Mouse (Mus musculus) forebrain, postnatal 0 days (tissue): ENCODE measurements around the gene Mgea5. TPM values are rescaled to one million over a fixed set of nuclear protein-coding genes. Genes with fewer than 3 reads are reported as not detected.
A peak's percentile ranks its signal among the peaks of the same experiment; 100 is the strongest.

Source experiments
- ATAC-seq: fragments of 200-750 bp; cut with Nextera tagmentation; 2 replicates; pipeline ENCODE4 v1.8.0; 2017; ENCODE audit warnings: mild to moderate bottlenecking, moderate library complexity
- DNase-seq: peaks from one replicate; pipeline ENCODE4 v3.0.0-alpha.2; 2015
- H3K27ac ChIP-seq: fragments of 300-500 bp; sonication (generic); 2 replicates; pipeline ENCODE4 v1.5.1; 2014; ENCODE audit warnings: low read depth, mild to moderate bottlenecking, antibody characterized with exemption, low read length, moderate library complexity, mixed read lengths
- H3K27me3 ChIP-seq: fragments of 300-500 bp; sonication (generic); 2 replicates; pipeline ENCODE4 v1.6.1; 2014; ENCODE audit warnings: mild to moderate bottlenecking, low read length, mixed read lengths; ENCODE audit not compliant: insufficient read depth
- H3K36me3 ChIP-seq: fragments of 300-500 bp; sonication (generic); 2 replicates; pipeline ENCODE4 v1.6.1; 2014; ENCODE audit warnings: mild to moderate bottlenecking, moderate library complexity; ENCODE audit not compliant: insufficient read depth
- H3K4me1 ChIP-seq: fragments of 300-500 bp; sonication (generic); 2 replicates; pipeline ENCODE4 v1.6.1; 2014; ENCODE audit warnings: antibody characterized with exemption; ENCODE audit not compliant: insufficient read depth
- H3K4me2 ChIP-seq: fragments of 300-500 bp; sonication (generic); 2 replicates; pipeline ENCODE4 v1.6.1; 2014; ENCODE audit warnings: low read depth, mild to moderate bottlenecking, moderate library complexity
- H3K4me3 ChIP-seq: fragments of 300-500 bp; sonication (generic); 2 replicates; pipeline ENCODE4 v1.5.1; 2014; ENCODE audit warnings: low read depth, low read length, mixed read lengths
- H3K9ac ChIP-seq: fragments of 300-500 bp; sonication (generic); 2 replicates; pipeline ENCODE4 v1.6.1; 2014; ENCODE audit warnings: mild to moderate bottlenecking
- H3K9me3 ChIP-seq: fragments of 300-500 bp; sonication (generic); 2 replicates; pipeline ENCODE4 v1.6.1; 2016; ENCODE audit warnings: low read length
- CTCF ChIP-seq: sonication (generic); IDR thresholded peaks from 2 replicates; pipeline ENCODE4 v1.5.1; 2016; ENCODE audit warnings: antibody characterized with exemption, control low read depth, low read depth
- WGBS: fragments of 180-500 bp; shearing (Covaris S2); extraction: QIAGEN DNeasy Blood & Tissue Kit; methylation state at CpG from one replicate; pipeline ENCODE4 v1.1.7; 2014; 5-methylcytosine and 5-hydroxymethylcytosine counted together
- polyA plus RNA-seq: library from polyadenylated mRNA; unstranded; fragments of >200 nt; fragmentation: Nextera tagmentation; extraction: Ambion mirVana; gene quantifications from 2 replicates; pipeline ENCODE4 v1.2.1, GENCODE M21; 2015
- total RNA-seq: library from RNA; depleted of rRNA; stranded (reverse); fragments of >200 nt; gene quantifications from 2 replicates; pipeline ENCODE4 v1.2.3, GENCODE M21; 2014

Gene Mgea5
- total and polyA plus RNA-seq, 2 experiments from 2014 or later, result 67.8 to 247 TPM

DNA sequence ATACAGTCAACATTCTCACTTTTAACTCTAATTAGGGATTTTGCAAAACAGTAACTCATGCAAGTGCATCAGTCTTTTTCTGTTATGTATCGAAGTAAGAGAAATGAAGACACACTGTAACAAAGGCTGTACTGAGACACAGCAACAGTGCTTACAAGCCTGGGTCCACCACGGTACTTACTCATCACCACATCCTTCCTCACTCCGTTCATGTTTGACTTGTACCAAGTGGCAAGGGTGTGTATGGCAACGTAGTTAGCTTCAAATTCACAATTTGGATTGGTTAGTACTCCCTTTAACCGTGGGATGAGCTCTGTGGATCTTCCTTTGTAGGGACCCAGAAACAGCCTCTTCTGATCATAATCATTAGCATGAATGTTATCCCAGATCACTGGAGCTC is 12.1 kb downstream of the Mgea5 start:
- no peak overlapping the region for H3K9ac ChIP-seq
- no peak for ATAC-seq
- WGBS, result 93% methylated on average over 5 of the region's 5 CpGs

DNA sequence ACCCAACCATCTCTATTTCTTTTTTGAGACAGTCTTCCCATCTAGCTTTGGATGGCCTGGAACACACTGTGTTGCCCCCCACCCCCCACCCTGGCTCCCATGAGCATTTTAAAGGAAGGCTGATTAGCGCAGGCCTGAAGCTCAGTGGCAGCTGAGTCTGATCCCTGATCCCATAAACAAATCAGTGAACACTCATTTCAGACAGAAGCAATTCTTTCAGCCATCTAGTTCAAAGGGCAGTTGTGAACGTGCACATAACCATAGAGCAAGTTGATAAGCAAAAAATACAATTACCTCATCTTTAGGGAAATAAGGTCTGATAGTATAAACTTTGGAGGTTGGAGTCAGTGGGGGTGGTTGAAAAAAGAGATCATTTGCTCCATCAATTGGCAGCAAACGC is 22.8 kb downstream of the Mgea5 start:
- 91% methylated on average over 3 of the region's 3 CpGs for WGBS
- no peaks in the 10 kb centered on the region for H3K4me1 ChIP-seq
- DNase-seq (no peak), ATAC-seq (no peak)
- TF ChIP-seq CTCF, result no peak
- no peak overlapping the region for H3K9ac ChIP-seq
- no peak overlapping the region for H3K27ac ChIP-seq
- peaks cover 85% of the 10 kb centered on the region for H3K36me3 ChIP-seq
- no peak overlapping the region for H3K4me3 ChIP-seq
- H3K27me3 ChIP-seq, result no peaks in the 10 kb centered on the region
- no peaks in the 10 kb centered on the region for H3K9me3 ChIP-seq
- no peak overlapping the region for H3K4me2 ChIP-seq

More for the DNA sequence above, 12.1 kb downstream of the Mgea5 start:
- H3K27ac ChIP-seq, result no peak overlapping the region
- no peak for DNase-seq
- H3K4me1 ChIP-seq, result no peaks in the 10 kb centered on the region
- H3K27me3 ChIP-seq, result no peaks in the 10 kb centered on the region
- no peaks in the 10 kb centered on the region for H3K9me3 ChIP-seq
- H3K4me2 ChIP-seq, result no peak overlapping the region
- H3K36me3 ChIP-seq, result peaks cover 85% of the 10 kb centered on the region
- TF ChIP-seq CTCF, result no peak
- H3K4me3 ChIP-seq, result no peak overlapping the region

DNA sequence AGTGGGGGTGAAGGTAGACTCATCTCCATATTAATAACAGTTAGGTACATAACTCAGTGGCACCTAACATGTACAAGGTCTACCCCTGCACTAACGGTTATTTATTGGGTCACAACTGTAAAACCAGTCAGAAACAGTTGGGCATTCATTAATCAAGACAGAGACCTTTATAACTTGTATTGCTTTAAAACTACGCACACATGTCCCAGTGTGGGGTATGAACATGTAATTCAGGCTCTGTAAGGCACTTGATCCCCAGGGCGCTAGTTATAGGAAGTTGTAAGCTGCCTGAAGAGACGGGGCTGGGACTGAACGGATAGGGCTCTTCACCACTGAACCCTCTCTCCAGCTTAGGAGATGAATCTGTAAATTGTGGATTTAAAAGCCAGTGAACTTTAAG is 25.0 kb downstream of the Mgea5 start:
- H3K4me1 ChIP-seq, result no peaks in the 10 kb centered on the region
- H3K36me3 ChIP-seq, result peaks cover 89% of the 10 kb centered on the region
- 94% methylated on average over 5 of the region's 5 CpGs for WGBS
- no peaks in the 10 kb centered on the region for H3K27me3 ChIP-seq
- no peak overlapping the region for H3K4me3 ChIP-seq
- H3K27ac ChIP-seq, result no peak overlapping the region
- DNase-seq (no peak), ATAC-seq (no peak)
- H3K4me2 ChIP-seq, result no peak overlapping the region
- no peak overlapping the region for H3K9ac ChIP-seq
- H3K9me3 ChIP-seq, result no peaks in the 10 kb centered on the region
- no peak for TF ChIP-seq CTCF

DNA sequence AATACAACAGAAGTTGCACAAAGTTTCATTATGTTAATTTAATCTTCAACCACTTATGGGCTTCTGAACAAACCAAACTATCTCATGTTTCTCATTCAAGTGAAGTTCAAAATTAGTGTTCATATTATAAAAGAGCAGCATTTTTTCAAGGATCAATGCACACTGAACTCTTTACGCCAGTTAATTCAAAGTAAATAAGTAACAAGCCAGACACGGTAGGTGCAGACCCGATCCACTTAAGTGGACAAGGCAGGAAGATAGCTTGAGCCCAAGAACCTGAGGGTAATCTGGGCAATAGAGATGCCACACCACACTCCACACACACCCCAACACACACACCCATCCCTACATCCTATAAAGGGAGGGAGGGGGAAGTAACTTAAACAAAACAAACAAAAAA is 30.1 kb downstream of the Mgea5 start:
- ATAC-seq (no peak), DNase-seq (no peak)
- no peak for TF ChIP-seq CTCF
- Histone ChIP-seq H3K4me1 (0 out of 2 replicates have a peak, but pooled peaks cover 3% of the 10 kb centered on the region), H3K9me3 (no peaks in the 10 kb centered on the region), H3K4me3 (no peak overlapping the region), H3K27ac (no peak overlapping the region), H3K9ac (no peak overlapping the region), H3K36me3 (peaks cover 59% of the 10 kb centered on the region), H3K27me3 (no peaks in the 10 kb centered on the region), H3K4me2 (no peak overlapping the region)
- WGBS, result 96% methylated on average over 3 of the region's 3 CpGs

DNA sequence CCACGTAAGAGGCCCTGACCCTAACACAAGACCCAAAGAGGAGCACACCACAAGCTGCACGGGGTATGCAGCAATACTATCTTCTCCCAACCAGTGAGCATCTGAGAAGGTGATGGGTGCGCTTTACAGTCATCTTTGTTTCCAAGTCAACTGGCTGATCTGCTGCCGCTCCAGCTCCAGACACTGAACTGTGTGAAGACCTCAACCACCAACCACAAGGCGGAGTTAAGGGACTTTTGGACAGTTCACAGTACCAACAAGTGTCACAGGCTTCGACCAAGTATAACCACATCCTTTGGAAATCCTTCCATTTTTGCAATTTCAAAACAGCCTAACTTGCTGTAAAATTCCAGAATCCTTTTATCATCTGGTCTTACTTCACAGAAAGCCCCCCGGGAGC is 31.8 kb downstream of the Mgea5 start:
- Histone ChIP-seq H3K4me1 (0 out of 2 replicates have a peak, but pooled peaks cover 8% of the 10 kb centered on the region), H3K27ac (no peak overlapping the region), H3K9me3 (no peaks in the 10 kb centered on the region), H3K27me3 (no peaks in the 10 kb centered on the region), H3K36me3 (peaks cover 43% of the 10 kb centered on the region), H3K9ac (no peak overlapping the region), H3K4me3 (no peak overlapping the region), H3K4me2 (no peak overlapping the region)
- ATAC-seq (no peak), DNase-seq (no peak)
- 93% methylated on average over 7 of the region's 7 CpGs for WGBS
- TF ChIP-seq CTCF, result no peak

DNA sequence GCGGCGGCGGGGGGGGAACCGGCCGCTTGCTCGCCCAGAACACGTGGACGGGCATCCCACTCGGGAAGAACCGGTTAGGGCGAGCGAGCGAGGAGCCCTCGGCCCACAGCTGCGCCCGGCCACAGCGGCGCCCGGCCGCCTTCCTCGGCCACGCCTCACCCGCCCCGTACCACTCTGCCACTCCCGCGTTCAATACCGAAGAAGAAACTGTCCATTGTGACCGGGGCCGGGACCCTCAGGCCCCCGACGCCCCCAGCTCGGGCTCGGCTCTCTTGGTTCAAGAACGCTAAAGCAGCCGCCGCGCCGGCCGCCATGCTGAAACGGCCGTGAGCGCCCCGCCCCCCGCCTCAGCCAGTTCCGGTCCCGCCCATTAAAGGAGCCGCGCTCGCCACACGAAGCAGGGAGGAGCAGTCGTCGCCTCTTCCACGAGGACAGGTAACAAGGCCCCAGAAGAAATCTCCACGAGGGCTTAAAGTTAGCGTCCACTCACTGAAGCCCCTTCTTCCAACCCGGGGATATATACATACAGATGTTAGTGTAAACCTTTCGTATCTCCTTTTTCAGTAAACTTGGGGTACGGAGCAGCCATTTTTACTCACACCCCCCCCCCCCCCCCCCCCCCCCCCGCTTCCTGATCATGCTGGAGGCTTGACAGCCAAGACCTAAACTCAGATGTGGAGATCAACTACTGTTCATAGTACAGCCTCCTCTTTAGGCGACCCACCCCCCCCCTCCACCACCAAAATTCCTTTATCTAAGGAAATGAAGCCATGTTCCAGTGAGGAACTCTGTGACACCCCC is 34.2 kb downstream of the Mgea5 start, which contains the start of gene Npm3:
Gene Npm3 (minus strand): TSS at position 349 of the 801 bp plus-strand sequence.
- H3K9ac ChIP-seq, result peak within 1 kb of the TSS; percentile 61
- peak within 1 kb of the TSS; percentile 64 for H3K4me3 ChIP-seq
- H3K27me3 ChIP-seq, result peaks cover 18% of the 10 kb centered on the region
- peak; percentile 90 for ATAC-seq
- DNase-seq, result peak; percentile 90
- no peak for TF ChIP-seq CTCF
- no peak within 1 kb of the TSS for H3K27ac ChIP-seq
- WGBS, result under 1% methylated on average over 59 of the region's 60 CpGs
- peak within 1 kb of the TSS; percentile 91 for H3K4me2 ChIP-seq
- 0 out of 2 replicates have a peak, but pooled peaks cover 8% of the 10 kb centered on the region for H3K4me1 ChIP-seq
- no peaks in the 10 kb centered on the region for H3K9me3 ChIP-seq
- H3K36me3 ChIP-seq, result peaks cover 21% of the 10 kb centered on the region

DNA sequence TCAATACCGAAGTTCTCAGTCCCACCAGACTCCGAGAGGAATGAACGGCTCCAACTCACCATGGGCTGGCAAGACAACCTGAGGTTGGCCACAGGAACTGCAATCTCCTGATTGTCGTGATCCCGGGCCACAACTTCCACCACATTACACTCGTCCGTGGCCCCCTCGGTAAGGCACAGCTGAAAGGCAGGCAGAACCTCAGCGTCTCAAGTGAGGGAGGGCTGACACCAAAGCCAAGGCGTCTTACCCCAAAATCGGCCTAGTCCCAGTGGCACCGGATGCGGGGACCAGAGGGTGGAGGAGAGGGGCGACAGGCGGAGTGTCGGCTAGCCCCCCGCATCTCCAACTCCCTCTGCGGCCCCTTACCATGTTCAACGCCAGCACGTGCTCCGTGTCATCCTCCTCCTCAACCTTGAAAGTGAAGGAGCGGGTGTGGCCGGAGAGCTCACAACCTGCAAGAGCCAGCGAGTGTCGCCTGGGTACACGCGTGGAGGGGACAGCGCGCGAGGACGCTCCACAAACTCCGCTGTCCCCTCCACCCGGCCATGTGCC is 34.9 kb downstream of the Mgea5 start:
- no peak for TF ChIP-seq CTCF
- Histone ChIP-seq H3K36me3 (peaks cover 14% of the 10 kb centered on the region), H3K4me2 (peak overlapping the region; percentile 91), H3K27me3 (peaks cover 24% of the 10 kb centered on the region), H3K4me3 (peak overlapping the region; percentile 64), H3K9ac (peak overlapping the region; percentile 61), H3K27ac (no peak overlapping the region), H3K9me3 (no peaks in the 10 kb centered on the region), H3K4me1 (0 out of 2 replicates have a peak, but pooled peaks cover 8% of the 10 kb centered on the region)
- WGBS, result 3% methylated on average over 33 of the region's 33 CpGs
- ATAC-seq (no peak; the same call in 1 of the 2 replicates), DNase-seq (no peak)
